Mouse (Mus musculus): ENCODE results near the gene Eif4g1. TPM values are rescaled to one million over a fixed set of nuclear protein-coding genes. Genes with fewer than 3 reads are reported as not detected.

Eif4g1 gene
- polyA plus RNA-seq, 1 experiment from 2014 or later, result 162 TPM

DNA sequence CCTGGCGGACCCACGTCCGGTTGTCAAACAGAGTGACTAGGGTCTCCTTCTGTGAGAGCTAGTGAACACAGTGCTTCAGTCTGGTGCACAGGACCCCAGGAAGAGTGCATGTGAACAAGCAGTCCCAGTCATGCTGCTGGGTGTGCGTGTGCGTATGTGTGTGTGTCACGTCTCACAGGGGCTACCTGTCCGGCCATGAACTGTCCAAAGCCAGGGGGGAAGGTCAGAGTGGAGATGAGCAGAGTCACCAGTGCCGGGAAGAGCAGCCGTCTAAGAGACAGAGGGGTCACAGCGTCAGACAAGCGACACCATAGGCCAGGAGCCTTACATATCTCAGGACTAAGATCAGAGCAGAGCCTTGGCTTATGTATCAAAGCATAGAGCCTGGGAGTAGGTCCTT lies 42.3 kb downstream of the Eif4g1 start:
- Histone ChIP-seq H3K27me3 (no peaks in the 10 kb centered on the region), H3K9ac (replicated peaks) (no peak overlapping the region), H3K36me3 (peaks cover 67% of the 10 kb centered on the region), H3K9me3 (no peaks in the 10 kb centered on the region), H3K4me1 (replicated peaks) (peaks cover 22% of the 10 kb centered on the region), H3K4me3 (replicated peaks) (no peak overlapping the region), H3K4me2 (replicated peaks) (no peak overlapping the region), H3K27ac (no peak overlapping the region)
- ATAC-seq, result no peak
- 96% methylated on average over 11 of the region's 11 CpGs for WGBS

DNA sequence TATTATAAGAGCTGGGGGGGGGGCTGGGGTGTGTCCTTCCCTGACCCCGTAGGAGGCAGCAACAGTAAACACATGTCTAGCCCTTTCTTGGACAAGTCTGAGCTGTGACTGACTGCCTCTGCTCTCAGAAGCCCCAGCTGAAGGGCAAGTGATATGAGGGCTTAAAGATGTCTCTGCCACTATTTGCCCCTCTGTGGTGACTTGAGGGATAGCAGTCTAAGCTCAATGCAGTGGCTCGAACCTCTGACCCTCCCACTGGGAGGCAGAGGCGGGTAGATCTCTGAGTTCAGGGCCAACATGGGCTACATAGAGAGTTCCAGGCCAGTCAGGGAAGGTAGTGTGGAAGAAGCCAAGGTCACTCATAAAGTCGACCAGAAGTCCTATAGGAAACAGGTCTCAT lies 42.7 kb downstream of the Eif4g1 start:
- 92% methylated on average over 4 of the region's 4 CpGs for WGBS
- Histone ChIP-seq H3K27ac (no peak overlapping the region), H3K27me3 (no peaks in the 10 kb centered on the region), H3K4me2 (replicated peaks) (no peak overlapping the region), H3K9ac (replicated peaks) (no peak overlapping the region), H3K9me3 (no peaks in the 10 kb centered on the region), H3K36me3 (peaks cover 63% of the 10 kb centered on the region), H3K4me3 (replicated peaks) (no peak overlapping the region), H3K4me1 (replicated peaks) (peaks cover 27% of the 10 kb centered on the region)
- no peak for ATAC-seq

DNA sequence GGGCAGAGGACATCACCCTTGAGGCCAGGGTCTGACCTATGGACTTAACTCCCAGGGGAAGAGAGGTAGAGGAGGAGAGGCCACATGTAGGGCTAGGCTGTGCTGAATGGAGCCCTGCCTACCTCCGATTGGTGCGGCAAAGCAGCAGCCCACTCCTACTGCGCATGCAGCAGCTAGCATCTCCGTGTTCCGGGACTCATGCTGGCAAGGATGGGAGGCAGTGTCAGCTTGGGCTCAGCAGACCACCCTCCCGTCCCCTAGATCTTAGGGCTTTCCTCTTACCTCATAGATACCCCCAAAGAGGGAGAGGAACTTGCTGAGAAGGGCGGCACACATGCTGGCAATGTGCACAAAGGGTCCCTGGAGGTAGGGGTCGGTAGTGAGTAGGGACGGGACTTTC lies 44.1 kb downstream of the Eif4g1 start:
- Histone ChIP-seq H3K9ac (replicated peaks) (no peak overlapping the region), H3K36me3 (peaks cover 49% of the 10 kb centered on the region), H3K4me3 (replicated peaks) (no peak overlapping the region), H3K4me2 (replicated peaks) (no peak overlapping the region), H3K27me3 (no peaks in the 10 kb centered on the region), H3K4me1 (replicated peaks) (peaks cover 36% of the 10 kb centered on the region), H3K27ac (no peak overlapping the region; the same call in 1 of the 2 replicates), H3K9me3 (no peaks in the 10 kb centered on the region)
- ATAC-seq, result no peak
- whole genome bisulfite sequencing, result 72% methylated on average over 9 of the region's 9 CpGs

DNA sequence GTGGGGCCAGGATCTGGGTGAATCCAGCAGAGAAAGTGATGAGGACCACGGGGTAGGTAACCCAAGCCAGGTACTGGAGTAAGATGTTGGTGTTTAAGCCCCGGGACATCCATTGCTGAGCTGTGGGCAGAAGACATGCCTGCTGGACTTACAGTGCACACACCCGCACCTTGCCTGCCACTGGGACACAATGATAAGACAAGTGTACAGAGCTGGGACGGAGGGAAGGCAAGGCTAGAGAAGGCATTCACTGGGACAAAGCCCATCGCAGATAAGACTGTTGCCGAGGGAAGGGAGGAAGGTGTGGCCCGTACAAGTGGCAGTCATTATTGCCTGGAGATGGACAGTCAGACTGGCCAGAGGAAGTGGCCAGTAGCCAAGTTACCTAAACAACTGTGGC lies 44.8 kb downstream of the Eif4g1 start:
- no peak overlapping the region for H3K9ac ChIP-seq (replicated peaks)
- H3K4me1 ChIP-seq (replicated peaks), result peaks cover 37% of the 10 kb centered on the region
- H3K4me2 ChIP-seq (replicated peaks), result no peak overlapping the region
- WGBS, result 91% methylated on average over 7 of the region's 7 CpGs
- ATAC-seq, result no peak
- no peaks in the 10 kb centered on the region for H3K9me3 ChIP-seq
- H3K27ac ChIP-seq, result no peak overlapping the region
- H3K4me3 ChIP-seq (replicated peaks), result no peak overlapping the region
- no peaks in the 10 kb centered on the region for H3K27me3 ChIP-seq
- peaks cover 42% of the 10 kb centered on the region for H3K36me3 ChIP-seq

DNA sequence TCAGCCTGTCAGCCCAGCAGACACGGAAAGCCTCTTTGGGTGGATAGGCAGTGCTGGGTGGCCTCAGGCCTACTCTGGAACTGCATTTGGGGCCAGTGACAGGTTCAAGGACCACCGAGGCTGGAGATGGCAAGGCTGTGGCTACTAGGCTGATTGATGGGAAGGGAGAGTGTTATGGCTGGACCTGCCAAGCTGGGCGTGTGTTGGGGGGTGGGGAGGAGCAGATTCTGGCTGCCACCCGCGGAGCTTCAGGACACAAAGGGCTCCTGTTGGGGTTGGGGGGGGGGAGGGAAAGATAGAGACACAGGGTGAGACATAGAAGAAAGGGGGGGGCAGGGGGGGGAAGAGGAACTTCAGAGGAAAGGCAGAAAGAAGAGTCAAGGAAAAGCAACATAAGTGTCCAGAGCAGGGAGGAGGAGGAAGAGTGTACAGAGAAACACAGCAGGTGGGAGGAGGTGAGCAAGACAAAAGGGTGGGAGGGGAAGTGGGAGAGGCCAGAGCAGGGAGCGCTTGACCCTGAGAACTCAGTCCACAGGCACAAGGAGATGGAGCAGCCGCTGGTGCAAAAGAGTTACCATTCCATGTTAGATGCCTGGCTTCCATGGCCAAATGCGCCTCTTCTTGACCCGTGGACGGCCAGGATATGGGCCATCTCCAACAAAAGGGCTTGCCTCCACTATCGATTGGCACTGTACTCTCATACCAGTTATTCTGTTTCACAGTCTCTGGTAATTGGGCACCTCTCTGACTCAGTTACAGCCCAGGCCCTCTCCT lies 46.4 kb downstream of the Eif4g1 start:
- Histone ChIP-seq H3K4me2 (replicated peaks) (peak overlapping the region; percentile 91), H3K4me1 (replicated peaks) (peaks cover 47% of the 10 kb centered on the region), H3K27ac (peak overlapping the region; percentile 19; the same call in 1 of the 2 replicates), H3K9me3 (no peaks in the 10 kb centered on the region), H3K4me3 (replicated peaks) (peak overlapping the region; percentile 72), H3K9ac (replicated peaks) (peak overlapping the region; percentile 82), H3K27me3 (no peaks in the 10 kb centered on the region), H3K36me3 (peaks cover 33% of the 10 kb centered on the region)
- ATAC-seq, result no peak
- WGBS, result 25% methylated on average over 11 of the region's 11 CpGs

DNA sequence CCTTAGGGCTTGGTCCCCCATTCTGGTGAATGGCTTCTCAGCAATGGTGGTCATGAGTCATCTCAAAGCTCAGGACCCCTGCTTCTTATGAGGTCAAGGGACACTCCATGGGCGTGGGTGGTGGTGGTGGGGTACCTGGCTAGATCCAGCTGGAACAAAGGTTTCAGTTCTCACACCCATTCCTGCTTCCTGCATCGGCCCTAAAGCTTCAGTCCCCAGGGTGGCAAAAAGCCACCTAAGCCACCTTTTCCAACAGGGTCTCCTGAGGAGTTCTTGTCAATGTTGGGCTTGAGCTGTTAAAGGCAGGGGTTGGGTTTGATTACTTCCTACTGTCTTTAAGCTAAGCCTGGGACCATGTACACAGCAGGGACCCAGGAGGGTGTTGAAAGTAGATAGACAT lies 47.0 kb downstream of the Eif4g1 start:
- H3K36me3 ChIP-seq, result peaks cover 36% of the 10 kb centered on the region
- WGBS, result 68% methylated on average over 2 of the region's 2 CpGs
- H3K4me2 ChIP-seq (replicated peaks), result peak overlapping the region; percentile 91
- peak overlapping the region; percentile 72 for H3K4me3 ChIP-seq (replicated peaks)
- no peaks in the 10 kb centered on the region for H3K27me3 ChIP-seq
- peaks cover 47% of the 10 kb centered on the region for H3K4me1 ChIP-seq (replicated peaks)
- no peak overlapping the region for H3K27ac ChIP-seq
- ATAC-seq, result no peak
- H3K9me3 ChIP-seq, result no peaks in the 10 kb centered on the region
- peak overlapping the region; percentile 82 for H3K9ac ChIP-seq (replicated peaks)

DNA sequence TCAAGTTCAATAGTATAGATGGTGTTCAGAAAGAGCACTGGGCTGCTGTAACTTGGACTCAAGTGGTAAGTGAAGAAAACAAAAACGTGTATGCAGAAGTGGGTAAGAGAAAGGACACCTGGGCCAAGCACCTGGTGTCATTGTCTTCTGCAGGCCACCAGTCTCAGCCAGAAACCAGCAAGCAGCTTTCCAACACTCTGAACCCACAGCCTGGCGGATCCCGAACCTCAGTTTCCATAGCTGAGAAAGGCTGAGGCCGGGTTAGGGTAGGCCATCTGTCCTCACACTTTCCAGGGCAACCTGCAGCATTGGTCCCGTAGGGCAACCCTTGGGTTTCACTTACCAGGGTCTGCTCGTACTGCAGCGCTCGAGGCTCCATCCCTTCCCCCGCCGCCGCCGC lies 47.5 kb downstream of the Eif4g1 start:
- Histone ChIP-seq H3K9me3 (no peaks in the 10 kb centered on the region), H3K4me1 (replicated peaks) (peaks cover 47% of the 10 kb centered on the region), H3K9ac (replicated peaks) (peak overlapping the region; percentile 82), H3K36me3 (peaks cover 36% of the 10 kb centered on the region), H3K4me2 (replicated peaks) (peak overlapping the region; percentile 91), H3K27me3 (no peaks in the 10 kb centered on the region), H3K4me3 (replicated peaks) (peak overlapping the region; percentile 72), H3K27ac (peak overlapping the region; percentile 91)
- 3% methylated on average over 12 of the region's 12 CpGs for WGBS
- peak; percentile 21; the same call in 1 of the 2 replicates for ATAC-seq

DNA sequence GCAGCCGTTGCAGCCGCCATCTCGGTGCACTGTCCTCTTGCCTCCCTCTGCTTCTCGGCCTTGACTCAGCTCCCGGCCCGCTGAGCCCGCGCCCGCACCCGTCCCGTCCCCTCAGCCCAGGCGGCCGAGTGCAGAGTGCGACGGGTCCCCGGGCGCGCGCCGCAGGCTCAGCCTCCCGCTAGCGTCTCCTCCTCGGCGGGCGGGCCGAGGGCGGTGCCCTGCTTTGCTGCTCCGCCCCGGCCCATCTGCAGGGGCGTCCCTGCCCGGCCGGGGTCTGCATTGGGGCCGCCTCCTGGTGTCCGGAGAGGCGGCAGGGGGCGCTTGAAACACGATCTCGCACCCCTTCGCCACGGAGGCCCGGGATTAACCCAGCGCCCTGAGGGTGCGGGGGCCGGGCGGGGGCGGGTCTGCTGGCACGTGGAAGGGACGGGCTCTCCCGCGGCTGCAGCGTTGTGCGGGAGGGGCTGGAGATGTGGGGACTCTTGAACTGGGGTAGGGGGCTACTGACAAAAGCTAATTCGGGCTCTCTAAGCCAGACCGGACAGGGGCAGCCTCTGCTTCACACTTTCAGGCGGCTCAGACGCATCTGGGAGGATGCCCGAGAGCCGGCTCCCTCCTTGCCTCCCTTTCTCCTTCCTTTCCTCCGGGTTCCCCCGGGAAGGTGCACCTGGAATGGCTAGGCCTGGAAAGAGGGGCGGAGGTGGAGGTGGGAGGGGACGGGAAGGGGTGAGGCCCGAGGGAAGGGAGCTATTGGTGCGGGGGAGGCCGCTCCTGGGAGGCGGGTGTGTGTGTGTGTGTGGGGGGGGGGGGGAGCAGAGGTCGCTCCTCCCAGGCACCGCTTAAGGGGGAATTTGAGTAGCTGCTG lies 48.1 kb downstream of the Eif4g1 start:
- Histone ChIP-seq H3K9ac (replicated peaks) (peak overlapping the region; percentile 82), H3K27ac (peak overlapping the region; percentile 91), H3K4me3 (replicated peaks) (peak overlapping the region; percentile 72), H3K36me3 (peaks cover 32% of the 10 kb centered on the region), H3K27me3 (no peaks in the 10 kb centered on the region), H3K9me3 (no peaks in the 10 kb centered on the region), H3K4me2 (replicated peaks) (peak overlapping the region; percentile 91), H3K4me1 (replicated peaks) (peaks cover 47% of the 10 kb centered on the region)
- under 1% methylated on average over 64 of the region's 68 CpGs for WGBS
- ATAC-seq, result peak; percentile 87

DNA sequence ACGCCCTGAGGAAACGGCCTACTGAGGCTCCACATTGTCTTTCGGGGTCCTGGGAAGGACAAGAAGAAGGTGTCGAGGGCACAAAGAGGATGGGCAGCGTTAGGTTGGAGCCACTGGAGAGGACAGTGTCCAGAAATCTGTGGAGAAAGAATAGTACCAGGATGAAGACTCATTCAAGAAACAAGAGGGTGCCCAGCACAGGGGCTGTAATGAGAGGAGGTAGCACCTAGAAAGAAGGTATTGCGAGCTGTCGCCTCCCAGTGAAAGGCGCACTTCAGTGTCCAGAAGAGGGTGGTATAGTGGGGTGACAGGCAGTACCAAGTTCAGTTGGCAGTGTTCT lies 48.7 kb downstream of the Eif4g1 start:
- H3K9me3 ChIP-seq, result no peaks in the 10 kb centered on the region
- H3K36me3 ChIP-seq, result peaks cover 31% of the 10 kb centered on the region
- ATAC-seq, result peak; percentile 14
- H3K4me2 ChIP-seq (replicated peaks), result peak overlapping the region; percentile 91
- H3K4me3 ChIP-seq (replicated peaks), result peak overlapping the region; percentile 72
- H3K27me3 ChIP-seq, result no peaks in the 10 kb centered on the region
- under 1% methylated on average over 8 of the region's 8 CpGs for WGBS
- peaks cover 47% of the 10 kb centered on the region for H3K4me1 ChIP-seq (replicated peaks)
- H3K27ac ChIP-seq, result peak overlapping the region; percentile 91
- peak overlapping the region; percentile 82 for H3K9ac ChIP-seq (replicated peaks)

DNA sequence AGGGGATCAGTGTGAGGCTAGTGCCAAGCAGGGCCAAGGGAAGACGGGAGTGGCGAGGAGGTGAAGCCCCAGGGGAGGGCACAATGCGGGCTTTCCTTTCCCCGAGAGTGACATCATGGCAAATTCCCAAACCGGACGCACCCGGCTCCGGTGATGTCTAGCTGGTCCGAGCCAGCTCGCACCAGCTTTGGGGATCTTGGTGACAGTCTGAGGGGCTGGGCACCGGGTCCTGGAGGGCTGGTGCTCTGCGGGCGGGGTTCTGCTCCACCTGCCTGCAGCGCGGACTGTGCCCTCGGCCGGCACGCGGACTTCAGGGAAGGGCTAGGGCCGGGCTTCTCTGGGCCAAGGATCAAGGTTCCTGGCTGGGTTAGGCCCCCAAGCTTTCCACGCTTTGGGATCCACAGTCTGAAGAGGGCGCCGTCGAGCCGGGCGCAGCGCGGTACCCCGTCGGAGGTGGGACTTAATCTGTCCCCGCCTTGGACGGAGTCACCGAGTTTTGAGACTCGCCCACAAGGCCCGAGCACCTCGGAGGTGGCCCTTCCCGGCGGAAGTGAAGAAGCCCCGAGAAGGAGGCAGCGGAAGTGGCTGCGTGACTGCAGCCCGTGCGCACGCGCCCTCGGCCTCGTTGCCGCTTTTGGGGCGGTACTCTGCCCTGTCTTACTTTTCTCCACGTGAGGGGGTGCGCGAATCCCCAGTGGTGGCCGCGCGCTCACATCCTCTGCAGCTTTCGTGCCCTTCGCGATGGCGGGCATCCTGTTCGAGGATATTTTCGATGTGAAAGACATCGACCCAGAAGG lies 49.3 kb downstream of the Eif4g1 start, which contains the start of the genes Polr2h and Clcn2:
Gene Polr2h (plus strand): TSS at position 485 of the 797 bp plus-strand sequence.
Gene Clcn2 (minus strand): TSS at position 566 of the 797 bp plus-strand sequence.
- Histone ChIP-seq H3K4me1 (replicated peaks) (peaks cover 47% of the 10 kb centered on the region), H3K9ac (replicated peaks) (peak within 1 kb of the TSS; percentile 82), H3K9me3 (no peaks in the 10 kb centered on the region), H3K36me3 (peaks cover 31% of the 10 kb centered on the region), H3K4me2 (replicated peaks) (peak within 1 kb of the TSS; percentile 91), H3K4me3 (replicated peaks) (peak within 1 kb of the TSS; percentile 72), H3K27ac (peak within 1 kb of the TSS; percentile 91), H3K27me3 (no peaks in the 10 kb centered on the region)
- ATAC-seq, result peak; percentile 86
- under 1% methylated on average over 62 of the region's 62 CpGs for WGBS

DNA sequence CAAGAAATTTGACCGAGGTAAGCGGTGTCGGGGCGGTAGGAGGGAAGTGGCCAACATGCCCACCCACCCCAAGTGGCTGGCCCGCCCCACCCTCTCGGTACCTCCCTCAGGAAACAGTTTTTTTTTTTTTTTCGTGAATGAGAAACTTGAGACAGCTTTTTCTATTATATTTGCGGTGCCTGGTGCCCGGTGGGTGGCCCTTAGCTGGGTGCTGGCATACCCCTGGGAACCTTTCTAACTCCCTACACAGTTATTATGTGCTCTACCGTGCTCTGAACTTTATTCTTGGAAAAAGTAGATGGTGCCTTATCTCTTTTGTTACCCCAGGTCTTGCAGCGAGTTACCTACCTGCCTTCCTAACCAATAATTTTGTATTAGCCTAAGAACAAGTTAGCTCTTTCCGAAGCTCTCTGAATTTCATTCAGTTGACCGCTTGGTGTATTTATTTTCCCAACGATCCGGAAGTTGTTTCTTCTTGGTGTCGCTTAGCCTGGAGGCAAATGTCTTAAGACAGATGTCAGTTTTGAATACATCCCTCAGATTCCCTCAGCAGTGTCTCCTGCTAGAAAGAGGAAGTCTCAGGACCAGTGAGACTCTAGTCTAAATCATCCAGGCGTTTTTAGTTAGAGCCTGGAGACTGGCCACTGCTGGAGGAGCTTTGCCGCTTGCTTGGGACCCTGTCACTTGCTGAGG lies 50.0 kb downstream of the Eif4g1 start:
- no peaks in the 10 kb centered on the region for H3K9me3 ChIP-seq
- 4% methylated on average over 18 of the region's 18 CpGs for WGBS
- peak overlapping the region; percentile 82 for H3K9ac ChIP-seq (replicated peaks)
- H3K4me2 ChIP-seq (replicated peaks), result peak overlapping the region; percentile 91
- no peaks in the 10 kb centered on the region for H3K27me3 ChIP-seq
- H3K4me1 ChIP-seq (replicated peaks), result peaks cover 47% of the 10 kb centered on the region
- ATAC-seq, result peak; percentile 1; the same call in 1 of the 2 replicates
- peaks cover 26% of the 10 kb centered on the region for H3K36me3 ChIP-seq
- H3K27ac ChIP-seq, result peak overlapping the region; percentile 91
- peak overlapping the region; percentile 72 for H3K4me3 ChIP-seq (replicated peaks)

Data from midbrain, embryonic 13.5 days (tissue).